Mouse (Mus musculus) cortical plate, adult 2 months (tissue): ENCODE measurements around the gene Mms19.

Experiments
- CTCF ChIP-seq: fragments of 200-500 bp; IDR thresholded peaks from 2 replicates; pipeline ENCODE4 v1.5.1; 2011; ENCODE audit warnings: mild to moderate bottlenecking, control low read depth, low read length; ENCODE audit not compliant: insufficient read depth; ENCODE audit errors: extremely low read depth
- POLR2A ChIP-seq: fragments of 200-500 bp; IDR thresholded peaks from 2 replicates; pipeline ENCODE4 v1.6.1; 2011; ENCODE audit warnings: mild to moderate bottlenecking, low read length, control low read depth; ENCODE audit not compliant: insufficient read depth; ENCODE audit errors: extremely low read depth

DNA sequence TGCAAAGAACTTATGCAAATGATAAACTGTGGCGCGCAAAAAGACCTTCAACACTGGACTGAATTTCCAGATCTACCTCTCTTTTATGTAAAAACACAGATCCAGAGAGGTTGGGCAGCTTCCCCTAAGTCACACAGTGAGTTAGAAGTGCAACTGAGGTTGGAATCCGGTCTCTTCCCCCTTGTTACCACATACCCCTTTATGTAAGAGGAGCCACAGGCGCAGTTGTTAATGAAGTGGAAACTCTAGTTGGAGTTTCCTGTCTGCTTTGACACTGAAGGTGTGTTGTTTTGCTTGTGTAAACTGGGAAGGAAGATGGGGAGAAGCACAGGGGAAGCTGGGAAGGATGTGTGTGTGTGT lies 1.8 kb upstream of the Mms19 start:
- TF ChIP-seq CTCF = no peak
- no peak for TF ChIP-seq POLR2A
